Mouse (Mus musculus): ENCODE data around the gene Pgm3.

- no peak for TF ChIP-seq GATA1 (IDR thresholded peaks at IDR 0.05; ENCODE audit: low read length)
- no peak for TF ChIP-seq TAL1 (IDR thresholded peaks at IDR 0.05; ENCODE audit: low read length)
Measured at GRCm38 (mm10) chr9:86550717-86551116, 20.9 kb downstream of the Pgm3 start.
